Mouse (Mus musculus) forebrain, postnatal 0 days (tissue): ENCODE data around the gene Ifitm1. TPM values are rescaled to one million over a fixed set of nuclear protein-coding genes. Genes with fewer than 3 reads are reported as not detected.

Experiments
- ATAC-seq: fragments of 200-750 bp; cut with Nextera tagmentation; 2 replicates; pipeline ENCODE4 v1.8.0; 2017; ENCODE audit warnings: mild to moderate bottlenecking, moderate library complexity
- DNase-seq: peaks from one replicate; pipeline ENCODE4 v3.0.0-alpha.2; 2015
- H3K27ac ChIP-seq: fragments of 300-500 bp; sonication (generic); 2 replicates; pipeline ENCODE4 v1.5.1; 2014; ENCODE audit warnings: low read depth, mild to moderate bottlenecking, antibody characterized with exemption, low read length, moderate library complexity, mixed read lengths
- H3K27me3 ChIP-seq: fragments of 300-500 bp; sonication (generic); 2 replicates; pipeline ENCODE4 v1.6.1; 2014; ENCODE audit warnings: mild to moderate bottlenecking, low read length, mixed read lengths; ENCODE audit not compliant: insufficient read depth
- H3K36me3 ChIP-seq: fragments of 300-500 bp; sonication (generic); 2 replicates; pipeline ENCODE4 v1.6.1; 2014; ENCODE audit warnings: mild to moderate bottlenecking, moderate library complexity; ENCODE audit not compliant: insufficient read depth
- H3K4me1 ChIP-seq: fragments of 300-500 bp; sonication (generic); 2 replicates; pipeline ENCODE4 v1.6.1; 2014; ENCODE audit warnings: antibody characterized with exemption; ENCODE audit not compliant: insufficient read depth
- H3K4me2 ChIP-seq: fragments of 300-500 bp; sonication (generic); 2 replicates; pipeline ENCODE4 v1.6.1; 2014; ENCODE audit warnings: low read depth, mild to moderate bottlenecking, moderate library complexity
- H3K4me3 ChIP-seq: fragments of 300-500 bp; sonication (generic); 2 replicates; pipeline ENCODE4 v1.5.1; 2014; ENCODE audit warnings: low read depth, low read length, mixed read lengths
- H3K9ac ChIP-seq: fragments of 300-500 bp; sonication (generic); 2 replicates; pipeline ENCODE4 v1.6.1; 2014; ENCODE audit warnings: mild to moderate bottlenecking
- H3K9me3 ChIP-seq: fragments of 300-500 bp; sonication (generic); 2 replicates; pipeline ENCODE4 v1.6.1; 2016; ENCODE audit warnings: low read length
- CTCF ChIP-seq: sonication (generic); IDR thresholded peaks from 2 replicates; pipeline ENCODE4 v1.5.1; 2016; ENCODE audit warnings: antibody characterized with exemption, control low read depth, low read depth
- WGBS: fragments of 180-500 bp; shearing (Covaris S2); extraction: QIAGEN DNeasy Blood & Tissue Kit; methylation state at CpG from one replicate; pipeline ENCODE4 v1.1.7; 2014; 5-methylcytosine and 5-hydroxymethylcytosine counted together
- polyA plus RNA-seq: library from polyadenylated mRNA; unstranded; fragments of >200 nt; fragmentation: Nextera tagmentation; extraction: Ambion mirVana; gene quantifications from 2 replicates; pipeline ENCODE4 v1.2.1, GENCODE M21; 2015
- total RNA-seq: library from RNA; depleted of rRNA; stranded (reverse); fragments of >200 nt; gene quantifications from 2 replicates; pipeline ENCODE4 v1.2.3, GENCODE M21; 2014

Ifitm1 gene
- total and polyA plus RNA-seq, 2 experiments from 2014 or later: 12.7 to 14.5 TPM

DNA sequence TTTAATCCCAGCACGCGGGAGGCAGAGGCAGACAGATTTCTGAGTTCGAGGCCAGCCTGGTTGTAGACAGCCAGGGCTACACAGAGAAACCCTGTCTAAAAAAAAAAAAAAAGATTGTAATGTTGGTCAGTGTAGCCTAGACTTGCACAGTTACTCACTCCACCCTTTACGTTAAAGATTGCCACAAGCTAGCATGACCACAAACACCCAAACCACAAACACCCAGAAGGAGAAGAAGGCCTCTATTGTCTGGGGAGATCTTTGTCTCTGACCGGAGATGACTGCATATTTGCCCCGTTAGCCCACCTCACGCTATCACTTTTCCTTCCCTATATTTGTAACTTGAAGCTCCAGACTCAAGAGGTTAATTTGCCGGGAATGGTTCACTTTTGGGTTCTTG, 14.7 kb downstream of the Ifitm1 start:
- H3K4me2 ChIP-seq: no peak overlapping the region
- no peaks in the 10 kb centered on the region for H3K4me1 ChIP-seq
- no peaks in the 10 kb centered on the region for H3K9me3 ChIP-seq
- no peak for TF ChIP-seq CTCF
- no peak overlapping the region for H3K27ac ChIP-seq
- no peak overlapping the region for H3K4me3 ChIP-seq
- DNase-seq (no peak), ATAC-seq (no peak)
- H3K9ac ChIP-seq: no peak overlapping the region
- H3K27me3 ChIP-seq: no peaks in the 10 kb centered on the region
- H3K36me3 ChIP-seq: no peaks in the 10 kb centered on the region
- WGBS: 95% methylated on average over 8 of the region's 8 CpGs

DNA sequence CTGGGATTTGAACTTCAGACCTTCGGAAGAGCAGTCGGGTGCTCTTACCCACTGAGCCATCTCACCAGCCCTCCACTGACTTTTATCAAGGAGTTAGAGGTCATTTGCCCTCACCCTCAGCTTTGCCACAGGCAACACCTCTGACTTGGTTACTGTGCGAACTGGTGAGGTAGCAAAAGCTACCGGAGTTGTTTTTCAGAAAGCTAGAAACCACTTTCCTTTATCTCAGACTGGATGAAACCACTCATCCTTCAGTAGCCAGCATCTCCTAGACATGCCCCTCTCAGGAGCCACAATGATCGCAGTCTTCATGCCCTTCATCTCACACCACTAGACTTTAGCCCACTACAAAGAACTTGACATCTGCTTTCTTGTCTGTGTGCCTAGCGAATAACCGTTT, 15.9 kb downstream of the Ifitm1 start:
- Histone ChIP-seq H3K36me3 (no peaks in the 10 kb centered on the region), H3K4me3 (no peak overlapping the region), H3K4me2 (no peak overlapping the region), H3K9me3 (no peaks in the 10 kb centered on the region), H3K4me1 (no peaks in the 10 kb centered on the region), H3K27me3 (no peaks in the 10 kb centered on the region), H3K27ac (no peak overlapping the region), H3K9ac (no peak overlapping the region)
- WGBS: 92% methylated on average over 7 of the region's 7 CpGs
- no peak for TF ChIP-seq CTCF
- DNase-seq: no peak
- no peak for ATAC-seq

DNA sequence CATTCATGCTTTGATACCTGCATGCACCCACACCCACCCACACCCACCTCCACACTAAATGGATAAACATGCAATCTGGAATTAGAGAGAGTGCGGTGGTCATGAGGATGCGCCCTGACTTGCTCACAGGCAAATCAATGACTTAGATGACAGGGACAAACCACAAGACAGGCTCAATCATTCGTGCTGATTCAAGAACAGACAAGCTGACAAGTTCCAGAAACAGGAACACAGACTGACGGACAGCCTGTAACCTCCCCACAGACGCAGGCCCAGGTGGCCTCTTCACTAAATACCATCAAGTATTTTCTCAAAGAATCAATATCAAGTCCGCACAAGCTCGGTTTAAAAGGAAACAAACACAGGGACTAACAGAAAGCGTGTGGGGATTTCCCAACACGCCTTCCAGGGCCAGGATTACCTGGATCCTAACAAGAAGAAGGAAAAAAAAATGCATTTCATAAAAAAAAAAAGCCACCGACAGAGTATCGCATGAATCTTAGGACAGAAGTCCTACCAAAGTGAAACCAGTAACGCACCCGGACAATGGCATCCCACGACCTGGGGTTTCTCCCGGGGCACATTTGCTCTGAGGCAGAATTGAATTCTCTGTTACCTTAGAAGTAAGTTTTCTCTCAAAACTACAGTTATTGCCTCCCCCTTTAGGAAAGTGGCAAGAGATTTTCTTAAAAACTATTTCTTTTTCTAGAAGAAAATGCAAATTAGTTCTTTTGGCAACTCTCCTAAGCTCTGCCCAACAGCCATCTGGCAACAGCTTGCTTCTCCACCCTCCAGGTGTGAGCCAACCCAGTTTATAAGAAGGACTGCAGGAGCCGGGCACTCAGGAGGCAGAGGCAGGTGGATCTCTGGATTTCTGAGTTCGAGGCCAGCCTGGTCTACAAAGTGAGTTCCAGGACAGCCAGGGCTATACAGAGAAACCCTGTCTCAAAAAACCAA, 20.4 kb downstream of the Ifitm1 start:
- H3K27me3 ChIP-seq: no peaks in the 10 kb centered on the region
- H3K9me3 ChIP-seq: no peaks in the 10 kb centered on the region
- no peaks in the 10 kb centered on the region for H3K4me1 ChIP-seq
- H3K9ac ChIP-seq: no peak overlapping the region
- H3K4me2 ChIP-seq: no peak overlapping the region
- TF ChIP-seq CTCF: no peak
- 89% methylated on average over 17 of the region's 17 CpGs for WGBS
- H3K4me3 ChIP-seq: no peak overlapping the region
- no peak for DNase-seq
- H3K36me3 ChIP-seq: no peaks in the 10 kb centered on the region
- ATAC-seq: no peak
- no peak overlapping the region for H3K27ac ChIP-seq

GRCm38 (mm10) chr7:140989022-140989421, 22.0 kb downstream of the Ifitm1 start:
- no peaks in the 10 kb centered on the region for H3K27me3 ChIP-seq
- H3K4me2 ChIP-seq: no peak overlapping the region
- DNase-seq: no peak
- no peaks in the 10 kb centered on the region for H3K4me1 ChIP-seq
- WGBS: 83% methylated on average over 4 of the region's 4 CpGs
- no peaks in the 10 kb centered on the region for H3K36me3 ChIP-seq
- no peak for ATAC-seq
- TF ChIP-seq CTCF: no peak
- no peak overlapping the region for H3K4me3 ChIP-seq
- no peaks in the 10 kb centered on the region for H3K9me3 ChIP-seq
- no peak overlapping the region for H3K27ac ChIP-seq
- no peak overlapping the region for H3K9ac ChIP-seq

DNA sequence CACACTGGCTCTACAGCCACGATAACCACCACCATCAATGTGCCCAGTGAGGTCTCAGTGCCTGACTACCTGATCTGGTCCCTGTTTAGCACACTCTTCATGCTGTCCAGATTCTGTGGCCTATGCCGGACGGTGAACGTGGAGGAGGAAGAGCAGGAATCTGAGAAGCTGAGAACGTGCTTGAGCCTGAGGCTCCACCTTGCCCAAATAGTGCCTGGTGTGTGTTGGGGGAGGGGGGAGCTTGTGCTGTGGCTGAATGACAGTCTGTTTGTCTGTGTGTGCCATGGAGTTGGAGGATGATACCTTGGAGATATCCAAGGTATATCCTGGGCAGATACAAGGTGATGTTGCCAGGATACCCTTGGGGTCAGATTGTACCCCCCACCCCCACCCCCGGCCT, 23.2 kb downstream of the Ifitm1 start:
- 77% methylated on average over 6 of the region's 6 CpGs for WGBS
- ATAC-seq (no peak), DNase-seq (no peak)
- H3K4me2 ChIP-seq: no peak overlapping the region
- no peaks in the 10 kb centered on the region for H3K4me1 ChIP-seq
- no peaks in the 10 kb centered on the region for H3K9me3 ChIP-seq
- no peak for TF ChIP-seq CTCF
- H3K36me3 ChIP-seq: no peaks in the 10 kb centered on the region
- no peaks in the 10 kb centered on the region for H3K27me3 ChIP-seq
- no peak overlapping the region for H3K9ac ChIP-seq
- no peak overlapping the region for H3K4me3 ChIP-seq
- H3K27ac ChIP-seq: no peak overlapping the region

GRCm38 (mm10) chr7:140990622-140991021, 23.6 kb downstream of the Ifitm1 start:
- no peak for ATAC-seq
- Histone ChIP-seq H3K4me3 (no peak overlapping the region), H3K36me3 (no peaks in the 10 kb centered on the region), H3K27me3 (no peaks in the 10 kb centered on the region), H3K4me2 (no peak overlapping the region), H3K9ac (no peak overlapping the region), H3K4me1 (no peaks in the 10 kb centered on the region), H3K27ac (no peak overlapping the region), H3K9me3 (no peaks in the 10 kb centered on the region)
- DNase-seq: no peak
- WGBS: 74% methylated on average over 5 of the region's 5 CpGs
- TF ChIP-seq CTCF: no peak

DNA sequence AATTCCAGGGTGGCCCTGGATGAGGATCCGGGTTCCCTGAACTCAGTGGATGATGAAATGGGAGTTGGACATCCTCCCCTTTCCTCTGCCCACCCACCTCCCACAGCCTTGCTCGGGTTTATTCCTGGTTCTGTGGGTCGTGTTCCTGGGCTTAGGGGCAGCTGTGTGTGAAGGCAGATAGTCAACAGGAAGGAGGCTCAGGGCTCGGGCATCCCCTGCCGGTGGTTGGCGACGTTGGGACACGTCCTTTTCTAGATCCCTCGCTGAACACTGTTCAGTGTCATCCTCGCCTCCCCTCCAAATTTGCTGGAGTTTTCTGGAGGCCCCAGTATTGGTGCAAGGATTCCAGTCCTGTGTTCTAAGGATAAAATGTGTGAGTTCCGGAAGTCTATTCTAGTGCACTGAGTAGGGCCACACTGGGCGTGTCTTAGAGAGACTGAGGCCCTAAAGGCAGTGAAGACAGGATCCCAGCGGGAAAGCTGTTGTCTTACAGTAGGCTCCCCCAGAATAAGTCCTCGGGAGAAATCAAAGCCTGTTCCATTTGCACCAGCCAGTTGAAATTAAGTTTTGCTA, 24.2 kb downstream of the Ifitm1 start:
- TF ChIP-seq CTCF: no peak
- H3K4me3 ChIP-seq: no peak overlapping the region
- ATAC-seq: no peak

More for the DNA sequence above, 24.2 kb downstream of the Ifitm1 start:
- Histone ChIP-seq H3K36me3 (no peaks in the 10 kb centered on the region), H3K4me1 (no peaks in the 10 kb centered on the region), H3K27me3 (no peaks in the 10 kb centered on the region), H3K4me2 (no peak overlapping the region), H3K9me3 (no peaks in the 10 kb centered on the region), H3K9ac (no peak overlapping the region), H3K27ac (no peak overlapping the region)
- 93% methylated on average over 14 of the region's 14 CpGs for WGBS
- DNase-seq: no peak
